Mouse (Mus musculus): ENCODE measurements around the gene Napepld.
"Not testable (repeated sequence)": the region's sequence is repeated elsewhere in the genome, so short reads cannot be mapped to it uniquely, and the experiment has no call there.

GRCm38 (mm10) chr5:21614299-21614698 is 86.9 kb downstream of the Napepld start:
- not testable (repeated sequence) for TF ChIP-seq CTCF (IDR thresholded peaks at IDR 0.05; ENCODE audit: extremely low read depth, insufficient read depth, insufficient read length, insufficient replicate concordance); POLR2A (IDR thresholded peaks at IDR 0.05; ENCODE audit: low read depth, low read length)
